In genomic region chr4:137660364-137661077, GRCm38 (mm10) we compare ENCODE assay signal across 9 mouse cellular contexts. TPM values are rescaled to one million over a fixed set of nuclear protein-coding genes. Genes with fewer than 3 reads are reported as not detected.
DNase-seq lines count a peak whose midpoint lies in the region; ATAC-seq and TF ChIP-seq lines count a peak whose summit lies in the region.
"Had no signal": no experiment of that assay in that cellular context is flagged by ENCODE, and none has a peak within 500 bp of the region (broad histone marks: within the 10 kb centered on the region; RNA-seq: fewer than 3 reads in every experiment).

No protein-coding gene starts in this region.

- peaks cover 17% of the 10 kb centered on the region for H3K36me3 ChIP-seq in heart, embryonic 15.5 days
- peaks cover 27% of the 10 kb centered on the region for H3K36me3 ChIP-seq in lung, embryonic 14.5 days (ENCODE audit: insufficient read depth)
- H3K36me3 ChIP-seq in liver, embryonic 11.5 days (ENCODE audit: control insufficient read depth, insufficient read depth, low read length) = peaks cover 18% of the 10 kb centered on the region

- WGBS in heart, embryonic 15.5 days = 60% methylated on average over 10 of the region's 10 CpGs
- WGBS in lung, embryonic 14.5 days = 52% methylated on average over 10 of the region's 10 CpGs
- 60% methylated on average over 10 of the region's 10 CpGs for WGBS in liver, embryonic 11.5 days

- intact Hi-C loops in heart, postnatal 36 days (cut with DNase I) = no loop called here

- H3K9me3 ChIP-seq in heart, embryonic 15.5 days (replicated peaks) = no peaks in the 10 kb centered on the region
- no peaks in the 10 kb centered on the region for H3K9me3 ChIP-seq in lung, embryonic 14.5 days (ENCODE audit: low read depth, low read length)
- H3K9me3 ChIP-seq in liver, embryonic 11.5 days (ENCODE audit: control insufficient read depth, low read length) = no peaks in the 10 kb centered on the region

- no peak for DNase-seq in heart, postnatal 36 days
- DNase-seq in 416B (ENCODE audit: low read depth) = peak; percentile 55
- peak; percentile 28 for DNase-seq in brain, embryonic 14.5 days (ENCODE audit: low read depth)
- peak; percentile 46 for DNase-seq in lung, embryonic 14.5 days
- no peak for DNase-seq in liver, embryonic 11.5 days (ENCODE audit: low spot score)
- no peak for DNase-seq in right cerebral cortex, postnatal 25 days
- DNase-seq in gastrocnemius, adult 8-10 months (ENCODE audit: low spot score in 2 of 2) = no peak

- peaks cover 25% of the 10 kb centered on the region for H3K27me3 ChIP-seq in heart, embryonic 15.5 days
- H3K27me3 ChIP-seq in lung, embryonic 14.5 days (ENCODE audit: insufficient read depth, low read length) = peaks cover 23% of the 10 kb centered on the region
- H3K27me3 ChIP-seq in liver, embryonic 11.5 days (replicated peaks; ENCODE audit: control insufficient read depth, insufficient read depth, low read length) = peaks cover 24% of the 10 kb centered on the region

- no peak overlapping the region for H3K4me2 ChIP-seq in heart, embryonic 15.5 days
- H3K4me2 ChIP-seq in lung, embryonic 14.5 days = no peak overlapping the region
- no peak overlapping the region for H3K4me2 ChIP-seq in liver, embryonic 11.5 days

- no peak for TF ChIP-seq CTCF in brain, embryonic 14.5 days (IDR thresholded peaks at IDR 0.05; ENCODE audit: borderline replicate concordance, extremely low read depth, insufficient read depth, insufficient read length)
- TF ChIP-seq CTCF in lung, embryonic 14.5 days (IDR thresholded peaks at IDR 0.05; ENCODE audit: low read depth) = no peak

- no peak for TF ChIP-seq POLR2A in brain, embryonic 14.5 days (IDR thresholded peaks at IDR 0.05; ENCODE audit: borderline replicate concordance, extremely low read depth, insufficient read depth, insufficient read length, poor library complexity, severe bottlenecking)

- no peak overlapping the region for H3K4me3 ChIP-seq in heart, embryonic 15.5 days
- H3K4me3 ChIP-seq in lung, embryonic 14.5 days (ENCODE audit: low read depth, low read length) = no peak overlapping the region
- no peak overlapping the region for H3K4me3 ChIP-seq in liver, embryonic 11.5 days (ENCODE audit: low read depth, low read length)
- H3K4me3 ChIP-seq: erythroblast, embryonic 14.5 days had no signal

- 0 out of 2 replicates have a peak overlapping the region, but pooled peaks have one; percentile 33 for H3K27ac ChIP-seq in heart, embryonic 15.5 days
- H3K27ac ChIP-seq in lung, embryonic 14.5 days (ENCODE audit: low read depth) = no peak overlapping the region; the same call in 1 of the 2 replicates
- H3K27ac ChIP-seq in liver, embryonic 11.5 days (ENCODE audit: low read depth, low read length) = no peak overlapping the region

- peaks cover 19% of the 10 kb centered on the region for H3K4me1 ChIP-seq in heart, embryonic 15.5 days (replicated peaks)
- H3K4me1 ChIP-seq in lung, embryonic 14.5 days (ENCODE audit: insufficient read depth) = no peaks in the 10 kb centered on the region
- peaks cover 8% of the 10 kb centered on the region; the same call in 1 of the 2 replicates for H3K4me1 ChIP-seq in liver, embryonic 11.5 days (replicated peaks; ENCODE audit: control insufficient read depth, insufficient read depth, low read length)

- no peak for ATAC-seq in heart, embryonic 15.5 days (replicated peaks; ENCODE audit: insufficient number of reproducible peaks, insufficient read depth, low FRiP score, low read depth)
- ATAC-seq in lung, embryonic 14.5 days (ENCODE audit: insufficient read depth) = peak; percentile 64
- ATAC-seq in liver, embryonic 11.5 days (replicated peaks; ENCODE audit: low FRiP score) = no peak; the same call in 1 of the 2 replicates

- no peak overlapping the region for H3K9ac ChIP-seq in heart, embryonic 15.5 days
- H3K9ac ChIP-seq in lung, embryonic 14.5 days = no peak overlapping the region
- H3K9ac ChIP-seq in liver, embryonic 11.5 days (ENCODE audit: low read depth, low read length) = no peak overlapping the region

RNA-seq across cellular contexts. Expression of gene Rap1gap, which starts 4.0 kb away (rescaled TPM):
- 5.6 and 7.2 TPM in 2 replicates for polyA plus RNA-seq in heart, embryonic 15.5 days (2015; fragmentation: Nextera tagmentation; extraction: Ambion mirVana)
- 10 to 100 TPM; 11.4 to 17.6 TPM for total RNA-seq in heart, postnatal 36 days (2021)
- polyA plus RNA-seq in brain, embryonic 14.5 days (2012; rRNA removed) = 83.0 and 109 TPM in 2 replicates
- polyA plus RNA-seq in lung, embryonic 14.5 days (2014; fragmentation: Nextera tagmentation; extraction: Ambion mirVana) = 7.0 and 8.4 TPM in 2 replicates
- 3.2 and 4.1 TPM in 2 replicates for polyA plus RNA-seq in liver, embryonic 11.5 days (2014; fragmentation: Nextera tagmentation; extraction: Ambion mirVana)
- 10 to 100 TPM in 1 of 4 experiments, 1 to 10 TPM in 3; 6.1 to 10.2 (median 6.6) TPM for total RNA-seq in gastrocnemius, adult 8-10 months (2022)

Comparison
In these comparisons a context has a peak if more than half of its experiments do, and no peak if none do; other contexts are left out.
1. DNase-seq: peak in 416B (single experiment), brain, embryonic 14.5 days (single experiment) and lung, embryonic 14.5 days (single experiment); none in heart, postnatal 36 days (0 of 2), liver, embryonic 11.5 days (single experiment), right cerebral cortex, postnatal 25 days (single experiment) and gastrocnemius, adult 8-10 months (0 of 2).